Mouse (Mus musculus) large intestine, adult 2 months (tissue): Measurements from ENCODE around the gene Mlxipl. TPM values are rescaled to one million over a fixed set of nuclear protein-coding genes. Genes with fewer than 3 reads are reported as not detected.
A peak's percentile ranks its signal among the peaks of the same experiment; 100 is the strongest.

Source experiments
- DNase-seq: peaks from one replicate; pipeline ENCODE4 v3.0.0-alpha.2; 2012; ENCODE audit warnings: low read depth, low spot score
- WGBS: fragments of 180-500 bp; shearing (Covaris S2); methylation state at CpG from one replicate; pipeline ENCODE4 v1.1.7; 2018; 5-methylcytosine and 5-hydroxymethylcytosine counted together
- polyA plus RNA-seq: library from polyadenylated mRNA; depleted of rRNA; stranded (reverse); fragments of >200 nt; gene quantifications from 2 replicates; pipeline ENCODE4 v1.2.3, GENCODE M21; 2012

The Mlxipl gene
- polyA plus RNA-seq, 1 experiment: 80.5 TPM

DNA sequence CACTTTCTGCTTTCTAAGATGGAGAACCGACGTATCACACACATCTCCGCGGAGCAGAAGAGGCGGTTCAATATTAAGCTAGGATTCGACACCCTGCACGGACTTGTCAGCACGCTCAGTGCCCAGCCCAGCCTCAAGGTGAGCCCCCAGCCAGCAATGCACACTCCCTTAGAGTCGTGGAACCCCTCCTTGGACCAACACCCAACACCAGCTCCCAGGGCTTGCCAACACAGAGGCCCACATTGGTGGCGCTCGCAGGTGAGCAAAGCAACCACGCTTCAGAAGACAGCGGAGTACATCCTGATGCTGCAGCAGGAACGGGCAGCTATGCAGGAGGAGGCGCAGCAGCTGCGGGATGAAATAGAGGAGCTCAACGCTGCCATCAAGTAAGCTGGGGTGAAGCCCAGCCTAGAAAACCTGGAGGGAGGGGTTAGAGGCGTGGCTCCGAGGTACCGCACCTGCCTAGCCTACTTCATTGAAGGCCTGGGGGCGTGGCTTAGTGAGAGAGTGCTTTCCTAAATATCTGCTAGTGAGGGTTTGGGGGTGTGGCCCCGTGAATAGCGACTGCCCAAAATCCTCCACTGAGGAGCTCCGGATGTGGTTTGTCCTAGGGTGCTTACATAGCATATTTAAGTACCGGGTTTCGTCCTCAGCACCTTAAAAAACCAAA is 44.2 kb downstream of the Mlxipl start:
- no peak for DNase-seq

DNA sequence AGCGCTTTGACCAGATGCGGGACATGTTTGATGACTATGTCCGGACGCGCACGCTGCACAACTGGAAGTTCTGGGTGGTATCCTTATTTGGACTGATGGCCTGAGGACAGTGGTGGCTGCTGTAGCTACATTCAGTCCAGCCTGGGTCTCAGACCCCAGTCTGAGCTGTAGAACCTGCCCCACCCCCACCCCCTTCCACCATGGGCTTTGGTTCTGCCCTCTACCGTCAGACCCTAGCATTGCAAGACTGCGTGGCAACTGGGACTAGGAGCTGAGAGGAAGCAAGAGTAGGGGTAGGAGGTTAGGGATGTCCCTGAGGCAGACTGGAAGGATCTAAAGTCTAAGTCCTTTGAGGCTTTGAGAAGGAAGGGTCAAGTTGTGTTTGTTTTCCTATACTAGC is 44.8 kb downstream of the Mlxipl start:
- no peak for DNase-seq
- 59% methylated on average over 8 of the region's 8 CpGs for WGBS

More for the DNA sequence above, 44.2 kb downstream of the Mlxipl start:
- WGBS: 27% methylated on average over 26 of the region's 26 CpGs

DNA sequence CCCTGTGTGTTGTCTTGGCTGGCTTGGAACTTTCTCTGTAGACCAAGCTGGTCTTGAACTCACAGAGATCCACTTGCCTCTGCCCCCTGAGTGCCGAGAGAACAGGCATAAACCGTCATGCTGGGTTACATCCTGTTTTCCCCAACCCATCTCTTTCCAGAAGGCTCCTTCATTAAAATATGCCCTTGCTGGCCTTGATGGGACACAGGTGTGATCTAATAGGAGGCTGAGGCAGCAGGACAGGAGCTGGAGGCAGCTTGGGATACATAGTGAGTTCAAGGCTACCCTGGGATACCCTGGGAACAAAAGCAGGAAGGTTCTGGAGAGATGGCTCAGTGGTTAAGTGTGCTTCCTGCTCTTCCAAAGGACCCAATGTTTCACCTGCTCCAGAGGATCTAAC is 50.2 kb downstream of the Mlxipl start:
- WGBS: 65% methylated on average over 2 of the region's 2 CpGs
- DNase-seq: no peak

DNA sequence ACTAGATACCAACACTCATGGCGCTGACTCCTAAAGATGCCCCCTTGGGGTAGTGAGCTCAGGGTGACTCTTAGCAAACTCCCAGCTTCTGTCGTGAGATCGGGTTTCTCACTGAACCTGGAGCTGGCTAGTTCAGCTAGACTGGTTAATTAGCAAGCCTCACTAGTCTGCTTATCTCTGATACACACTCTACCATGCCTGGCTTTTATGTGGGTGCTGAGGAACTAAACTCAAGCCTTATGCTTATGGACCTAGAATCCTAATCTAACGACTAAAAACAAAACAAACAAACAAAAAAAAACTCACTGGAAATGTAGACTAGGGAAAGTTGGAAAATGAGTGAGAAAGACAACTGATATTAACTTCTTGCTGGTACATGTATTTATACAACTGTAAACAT is 54.8 kb downstream of the Mlxipl start:
- WGBS: 61% methylated on average over 4 of the region's 4 CpGs
- DNase-seq: no peak

DNA sequence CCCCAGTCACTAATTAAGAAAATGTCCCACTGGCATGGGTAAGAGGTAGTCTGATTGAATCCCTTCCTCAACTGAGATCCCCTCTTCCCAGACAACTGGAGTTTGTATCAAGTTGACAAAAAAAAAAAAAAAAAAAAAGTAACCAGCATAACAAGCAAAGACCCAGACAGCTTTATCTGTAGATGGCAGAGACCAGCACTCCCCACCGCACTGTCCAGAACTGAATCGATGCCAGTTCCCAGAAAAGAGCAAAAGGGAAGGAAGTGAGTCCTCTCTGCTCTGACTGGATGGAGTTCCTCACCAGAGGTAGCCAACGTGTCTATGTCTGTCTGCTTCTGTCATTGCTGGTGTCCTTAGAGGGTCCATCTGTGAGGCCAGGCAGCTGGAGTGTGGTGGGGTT is 55.8 kb downstream of the Mlxipl start:
- whole genome bisulfite sequencing: 78% methylated on average over 3 of the region's 3 CpGs
- no peak for DNase-seq

DNA sequence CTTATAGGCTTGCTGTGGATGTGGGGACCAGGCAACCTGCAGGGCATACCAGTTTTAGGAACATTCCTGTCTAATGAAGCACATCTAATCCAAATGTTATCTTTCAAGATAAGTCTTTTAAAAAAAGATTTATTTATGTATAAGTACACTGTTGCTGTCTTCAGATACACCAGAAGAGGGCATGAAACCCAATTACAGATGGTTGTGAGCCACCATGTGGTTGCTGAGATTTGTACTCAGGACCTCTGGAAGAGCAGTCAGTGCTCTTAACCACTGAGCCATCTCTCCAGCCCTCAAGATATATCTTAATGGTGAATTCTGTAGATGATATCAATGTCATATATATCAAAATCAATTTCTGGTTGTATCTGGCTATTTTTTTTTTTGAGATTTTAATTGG is 56.3 kb downstream of the Mlxipl start:
- no peak for DNase-seq

DNA sequence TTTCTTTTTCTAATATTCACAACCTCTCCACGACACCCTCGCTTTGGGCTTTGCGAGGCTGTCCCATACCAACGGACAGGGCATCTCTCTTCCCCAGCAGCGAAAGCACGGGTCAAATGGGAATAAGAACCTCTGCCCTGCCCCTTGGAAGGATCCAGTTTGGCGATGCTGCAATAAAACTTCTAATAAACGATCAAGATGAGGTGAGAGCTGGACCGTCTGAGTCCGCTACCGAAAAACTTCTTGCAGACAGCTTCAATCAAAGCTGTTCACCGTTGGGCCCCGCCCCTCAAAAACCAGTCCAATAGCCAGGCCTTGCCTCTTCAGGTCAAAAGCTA is 59.0 kb downstream of the Mlxipl start:
- WGBS: under 1% methylated on average over 13 of the region's 13 CpGs
- no peak for DNase-seq

DNA sequence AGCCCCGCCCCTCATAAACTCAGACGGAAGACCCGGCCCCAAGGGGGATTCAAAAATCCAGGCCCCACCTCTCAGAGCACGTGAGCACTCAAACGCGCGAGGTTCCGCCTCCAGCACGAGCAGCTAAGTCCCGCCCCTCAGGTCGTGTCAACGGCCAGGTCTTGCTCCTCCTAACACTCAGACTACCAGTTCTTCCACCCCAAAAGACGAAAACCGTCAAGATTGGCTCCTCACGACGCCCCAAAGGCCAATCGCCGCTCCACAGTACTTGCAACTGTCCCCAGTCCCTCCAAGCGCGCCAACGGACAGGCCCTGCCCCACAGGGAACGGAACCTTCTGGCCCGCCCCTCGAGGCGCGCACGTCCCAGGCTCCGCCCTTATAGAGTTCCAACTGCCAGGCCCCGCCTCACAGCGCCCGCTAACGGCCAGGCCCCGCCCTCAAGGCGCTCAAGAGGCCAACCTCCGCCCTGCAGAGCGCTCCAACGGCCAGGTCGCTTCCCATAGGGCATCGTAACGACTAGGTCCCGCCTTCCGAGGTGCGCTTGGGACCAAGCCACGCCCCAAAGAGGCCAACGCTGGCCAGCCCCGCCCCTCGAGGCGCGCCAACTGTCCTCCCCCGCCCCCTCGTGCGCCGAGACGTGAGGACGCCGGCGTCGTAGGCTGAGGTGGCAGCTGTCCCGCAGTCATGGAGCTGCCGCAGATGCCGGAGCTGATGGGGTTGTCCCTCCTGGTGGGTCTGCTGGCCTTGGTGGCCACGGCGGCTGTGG is 59.5 kb downstream of the Mlxipl start, which contains the start of gene Tbl2:
Gene Tbl2, plus strand, starts transcription at position 605 of the 767 bp plus-strand sequence.
- under 1% methylated on average over 63 of the region's 63 CpGs for WGBS
- peak; percentile 97 for DNase-seq

DNA sequence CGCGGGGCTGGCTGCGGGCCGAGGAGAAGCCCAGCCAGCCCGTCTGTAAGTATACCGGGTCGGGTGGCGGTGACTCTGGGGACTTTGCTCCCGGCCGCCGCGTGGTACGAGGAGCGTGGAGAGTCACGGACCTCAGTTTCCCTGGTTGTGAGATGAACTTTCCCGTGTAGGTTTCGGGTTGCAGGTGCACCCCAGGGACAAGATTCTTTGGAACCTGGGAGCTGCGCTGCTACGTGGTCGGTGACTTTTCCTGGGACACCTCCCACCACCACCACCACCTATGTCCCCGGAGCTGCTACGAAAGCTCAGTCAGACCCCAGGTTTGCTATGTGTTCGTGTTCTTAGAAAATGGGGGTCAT is 60.1 kb downstream of the Mlxipl start:
- under 1% methylated on average over 23 of the region's 23 CpGs for WGBS
- no peak for DNase-seq

DNA sequence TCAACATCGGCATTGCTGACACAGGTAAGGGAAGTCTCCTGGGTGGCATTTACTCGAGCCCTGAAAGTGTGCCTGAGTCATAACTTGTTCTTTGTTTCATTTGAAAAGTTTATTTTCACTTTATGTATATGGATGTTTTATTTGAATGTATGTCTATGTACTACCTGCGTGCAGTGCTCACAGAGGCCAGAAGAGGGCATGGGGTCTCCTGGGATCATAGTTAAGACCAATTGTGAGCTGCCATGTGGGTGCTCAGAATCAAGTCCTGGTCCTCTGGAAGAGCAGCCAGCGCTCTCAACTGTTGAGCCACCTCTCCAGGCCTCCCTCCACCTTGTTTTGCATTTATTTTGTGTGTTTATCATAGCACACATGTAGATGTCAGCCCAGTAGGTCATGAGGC is 66.8 kb downstream of the Mlxipl start:
- 98% methylated on average over 4 of the region's 4 CpGs for WGBS
- DNase-seq: no peak

DNA sequence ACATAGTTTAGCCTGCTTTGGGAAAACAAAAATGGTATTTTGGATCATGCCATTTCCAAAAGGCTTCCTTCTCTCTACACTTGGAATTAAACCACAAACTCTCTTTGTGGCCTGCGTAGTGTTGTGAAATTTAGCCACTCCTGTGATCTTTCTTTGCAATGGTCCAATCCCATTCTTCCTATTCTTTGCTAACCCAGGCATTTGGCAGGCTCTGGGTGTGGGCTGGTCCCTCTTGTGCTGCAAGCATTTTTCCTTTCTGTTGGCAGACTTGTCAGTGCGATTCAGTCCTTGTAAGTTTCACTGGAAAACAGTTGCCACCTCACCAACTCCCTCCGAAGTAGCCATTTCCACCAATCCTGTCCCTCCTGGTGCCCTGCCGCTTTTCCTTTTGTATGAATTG is 71.5 kb downstream of the Mlxipl start:
- 90% methylated on average over 4 of the region's 4 CpGs for WGBS
- no peak for DNase-seq

DNA sequence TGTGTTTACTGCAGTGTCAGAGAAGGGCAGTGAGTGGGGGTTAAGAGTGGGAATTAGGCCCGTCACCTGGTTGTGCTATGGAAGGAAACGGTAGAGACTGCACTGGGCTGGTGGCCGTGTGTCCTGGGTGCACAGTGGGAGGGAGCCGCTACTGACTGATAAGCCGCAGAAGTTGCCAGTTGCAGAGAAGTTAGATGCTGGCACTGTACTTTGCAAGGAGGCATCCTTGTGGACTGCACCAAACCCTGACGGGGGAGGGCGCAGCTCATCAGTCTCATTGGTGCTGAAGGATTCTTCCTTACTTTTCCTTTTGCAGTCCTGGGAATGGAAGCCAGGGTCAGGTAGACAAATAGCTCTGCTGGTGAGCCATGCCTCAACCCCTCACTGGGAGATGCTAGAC is 72.0 kb downstream of the Mlxipl start:
- WGBS: 90% methylated on average over 7 of the region's 7 CpGs
- DNase-seq: no peak

DNA sequence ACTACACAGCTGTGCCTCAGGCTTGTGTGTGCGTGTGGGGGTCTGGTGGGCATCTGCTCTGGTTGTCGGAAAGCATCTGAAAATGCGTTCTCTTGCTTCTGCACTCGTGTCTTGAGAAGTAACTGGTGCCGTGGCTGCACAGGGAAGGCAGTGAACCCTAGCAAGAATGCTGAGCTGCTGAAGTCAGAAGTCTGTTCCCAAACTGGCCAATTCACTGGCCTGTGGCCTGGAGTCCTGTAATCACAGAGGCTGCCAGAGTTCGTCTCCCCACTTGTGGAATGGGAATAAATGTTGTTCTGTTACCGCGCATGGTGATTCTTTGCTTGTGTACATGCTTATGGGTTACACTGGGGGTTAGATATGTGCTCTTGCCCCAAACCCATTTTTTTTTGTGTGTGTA is 72.7 kb downstream of the Mlxipl start:
- 94% methylated on average over 8 of the region's 8 CpGs for whole genome bisulfite sequencing
- DNase-seq: no peak

DNA sequence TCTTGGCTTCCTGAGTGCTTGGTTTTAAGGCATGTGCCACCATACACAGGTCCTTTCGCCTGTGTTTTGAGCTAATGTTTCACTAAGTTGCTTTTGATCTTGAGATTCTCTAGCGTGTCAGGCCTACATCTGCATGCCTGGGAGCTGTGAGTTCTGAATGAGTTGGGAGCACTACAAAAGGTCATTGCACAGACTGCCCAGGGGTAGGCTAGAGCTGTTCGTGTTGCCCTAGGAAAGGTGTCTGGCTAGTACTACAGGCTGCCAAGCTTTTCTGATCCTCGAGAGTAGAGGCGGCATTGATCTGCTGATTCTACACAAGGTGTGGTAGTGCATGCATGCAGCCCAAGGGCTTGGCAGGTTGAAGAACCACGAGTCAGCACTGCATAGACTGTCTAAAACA is 73.1 kb downstream of the Mlxipl start:
- WGBS: 76% methylated on average over 6 of the region's 6 CpGs

DNA sequence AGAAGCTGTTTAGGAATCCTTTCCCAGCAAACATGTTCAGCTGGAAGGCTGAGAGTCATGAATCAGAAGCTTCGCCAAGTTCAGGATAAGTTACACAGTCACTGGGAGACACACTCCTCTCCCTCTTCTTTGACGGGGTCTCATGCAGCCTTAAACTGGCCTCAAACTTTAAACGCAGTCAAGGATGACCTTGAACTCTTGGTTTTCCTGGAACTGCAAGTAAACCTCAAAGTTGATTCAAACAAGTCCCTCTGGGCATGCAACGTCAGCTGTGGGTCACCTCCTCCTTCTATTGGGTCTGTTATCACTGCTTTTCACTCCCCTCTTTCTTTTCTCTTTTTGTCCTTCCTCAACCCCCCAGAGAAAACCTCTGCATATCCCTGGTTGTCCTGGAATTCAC is 77.2 kb downstream of the Mlxipl start:
- 63% methylated on average over 4 of the region's 4 CpGs for WGBS
- no peak for DNase-seq

More for the DNA sequence above, 73.1 kb downstream of the Mlxipl start:
- no peak for DNase-seq

DNA sequence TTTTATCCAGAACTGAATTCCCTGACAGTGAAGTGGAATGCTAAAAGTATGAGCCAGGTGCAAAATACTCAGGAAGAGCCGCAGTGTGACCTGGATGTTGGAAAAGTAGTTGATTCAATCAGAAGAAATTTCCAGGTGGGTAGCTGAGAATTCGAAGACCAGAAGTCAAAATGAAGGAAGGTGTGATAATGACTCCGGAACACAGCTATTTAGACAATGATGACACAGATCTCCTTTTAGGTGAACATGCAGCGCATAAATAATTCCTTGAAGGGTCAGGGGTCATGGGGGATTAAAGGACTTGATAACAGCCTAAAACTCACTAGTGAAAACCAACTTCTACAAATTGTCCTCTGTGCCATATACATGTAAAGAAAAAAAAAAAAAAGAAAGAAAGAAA is 77.8 kb downstream of the Mlxipl start:
- WGBS: 91% methylated on average over 4 of the region's 4 CpGs

DNA sequence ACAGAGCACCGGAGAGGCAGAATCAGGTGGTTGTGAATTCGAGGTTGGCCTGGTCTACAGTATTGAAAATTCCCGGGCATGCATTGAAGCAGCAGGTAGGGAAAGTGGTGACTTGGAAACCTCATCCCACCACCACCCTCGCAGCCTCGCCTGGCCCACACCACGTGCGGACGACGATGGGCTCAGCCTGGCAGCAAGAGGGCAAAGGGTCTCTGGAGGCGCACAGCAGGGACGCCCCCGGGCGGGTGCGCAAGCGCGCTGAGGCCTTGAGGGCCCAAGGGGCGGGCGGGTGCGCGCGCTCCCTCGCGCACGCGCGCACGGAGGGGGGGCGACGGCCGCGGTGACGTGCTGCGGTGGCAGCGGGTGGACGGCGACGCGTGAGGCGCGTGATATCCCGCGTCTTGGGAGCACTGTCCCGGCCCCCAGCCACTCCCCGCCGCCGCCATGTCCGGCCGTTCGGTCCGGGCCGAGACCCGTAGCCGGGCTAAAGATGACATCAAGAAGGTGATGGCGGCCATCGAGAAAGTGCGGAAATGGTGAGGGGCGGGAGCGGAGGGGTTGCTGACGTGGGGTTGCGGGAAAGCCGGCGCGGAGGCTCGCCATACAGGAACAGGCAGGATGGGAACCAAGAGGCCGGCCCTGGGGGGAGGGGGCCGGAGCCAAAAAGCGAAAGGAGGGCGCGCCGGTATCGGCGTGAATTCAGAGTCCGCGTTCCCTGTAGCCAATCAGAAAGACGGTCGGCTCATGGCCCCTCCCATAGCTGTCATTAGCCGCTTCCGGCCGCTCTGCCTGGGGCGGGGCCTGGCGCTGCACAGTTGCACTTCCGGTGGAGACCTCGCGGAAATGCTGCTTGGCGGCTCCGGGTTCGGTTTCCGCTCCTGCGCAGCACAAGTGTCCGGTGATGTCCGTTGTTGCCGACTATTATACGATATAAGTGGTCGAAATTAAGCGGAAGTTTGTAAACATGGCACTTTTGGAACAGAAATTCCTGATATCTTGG is 78.7 kb downstream of the Mlxipl start, which contains the start of gene Bcl7b:
Gene Bcl7b, plus strand, starts transcription at position 221 of the 1,000 bp plus-strand sequence.
- WGBS: under 1% methylated on average over 95 of the region's 95 CpGs
- peak; percentile 82 for DNase-seq

More for the DNA sequence above, 77.8 kb downstream of the Mlxipl start:
- DNase-seq: no peak

DNA sequence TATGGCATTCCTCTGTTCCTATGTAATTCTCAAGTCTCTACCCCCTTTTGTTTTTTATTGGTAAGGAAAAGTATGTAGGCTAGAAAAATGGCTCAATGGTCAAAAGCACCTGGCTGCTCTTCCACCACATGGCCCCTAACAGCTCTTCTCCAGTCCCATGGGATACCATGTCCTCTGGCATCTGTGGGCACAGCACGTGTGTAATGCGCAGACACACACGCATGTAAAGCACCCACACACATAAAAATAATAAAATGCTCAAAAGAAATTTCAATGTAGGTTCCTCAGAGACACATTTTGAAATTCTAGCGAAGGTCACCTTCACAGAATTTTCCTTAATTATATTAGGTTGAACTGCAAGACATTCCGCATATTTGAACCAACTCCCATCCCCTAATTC is 79.8 kb downstream of the Mlxipl start:
- no peak for DNase-seq
- WGBS: 81% methylated on average over 5 of the region's 5 CpGs

DNA sequence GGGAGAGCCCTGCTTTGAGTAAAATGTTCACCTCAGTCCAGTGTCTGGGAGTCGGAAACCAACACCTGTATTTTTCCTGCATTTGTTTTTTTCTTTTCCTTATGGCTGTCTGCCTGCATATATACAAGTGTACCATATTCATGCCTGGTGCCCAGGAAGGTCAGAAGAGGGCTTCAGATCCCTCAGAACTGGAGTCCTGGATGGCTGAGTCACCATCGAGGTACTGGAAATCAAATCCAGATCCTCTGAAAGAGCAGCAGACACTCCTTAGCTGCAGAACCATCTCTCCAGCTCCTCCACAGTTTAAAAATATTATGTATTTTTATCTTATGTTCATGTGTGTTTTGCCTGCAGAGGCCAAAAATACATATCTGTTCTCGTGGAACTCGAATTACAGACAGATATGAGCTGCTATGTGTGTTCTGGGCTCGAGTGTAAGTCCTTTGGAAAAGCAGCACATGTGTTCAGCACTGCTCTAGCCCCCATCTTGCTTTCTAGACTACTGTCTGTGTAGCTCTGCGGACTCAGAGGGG is 82.1 kb downstream of the Mlxipl start:
- 88% methylated on average over 6 of the region's 6 CpGs for WGBS
- DNase-seq: no peak

DNA sequence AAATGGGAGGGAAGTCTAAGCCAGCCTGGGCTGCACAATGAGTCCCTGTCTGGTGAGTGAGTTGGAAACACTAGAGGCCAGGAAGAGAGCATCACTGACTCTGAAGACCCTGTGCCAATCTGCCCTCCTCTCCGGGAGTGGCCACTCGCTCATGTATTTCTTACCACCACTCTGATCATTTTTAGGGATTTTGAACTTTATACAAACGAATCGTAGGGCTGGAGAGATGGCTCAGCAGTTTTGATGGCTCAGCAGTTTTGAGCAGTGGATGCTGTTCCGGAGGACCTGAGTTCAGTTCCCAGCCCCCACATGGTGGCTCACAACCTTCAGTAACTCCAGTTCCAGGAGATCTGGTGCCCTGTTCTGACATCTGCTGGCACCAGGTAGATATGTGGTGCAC is 83.3 kb downstream of the Mlxipl start:
- DNase-seq: no peak
- 85% methylated on average over 5 of the region's 5 CpGs for WGBS
